Mouse (Mus musculus): Measurements from ENCODE around the gene Pik3ca. TPM values are rescaled to one million over a fixed set of nuclear protein-coding genes. Genes with fewer than 3 reads are reported as not detected.
A peak's percentile ranks its signal among the peaks of the same experiment; 100 is the strongest.

Gene Pik3ca
- 10 to 100 TPM; 60.8 to 66.7 TPM for total RNA-seq (2021)
- long read RNA-seq, experiment 1, full-length matches to known transcripts, result 2 of 64 reads
- long read RNA-seq, experiment 1, partial matches to known transcripts, result 5 of 64 reads
- long read RNA-seq, experiment 1, other reads (novel, unspliced or antisense), result 57 of 64 reads
- long read RNA-seq, experiment 2, partial matches to known transcripts, result 2 of 46 reads
- long read RNA-seq, experiment 2, other reads (novel, unspliced or antisense), result 44 of 46 reads

GRCm38 (mm10) chr3:32397461-32398174, at the start of gene Pik3ca:
Gene Pik3ca, plus strand, starts transcription at chr3:32397671.
- intact Hi-C loops (cut with DNase I), result loop anchor here (2.0 kb wide), 1 partner anchor 111 kb away; no protein-coding TSS in a partner anchor
- DNase-seq (ENCODE audit: extremely low spot score in 1 of 2, low spot score in 2 of 2), result peak; percentile 41 to 56
- TF ChIP-seq CTCF (IDR thresholded peaks at IDR 0.05), result no peak
- Histone ChIP-seq H3K4me3 (peak within 1 kb of the TSS; percentile 94), H3K27ac (peak within 1 kb of the TSS; percentile 95)

GRCm38 (mm10) chr3:32347881-32348280, 49.6 kb upstream of the Pik3ca start:
- DNase-seq (ENCODE audit: extremely low spot score in 1 of 2, low spot score in 2 of 2), result peak; percentile 48 to 53
- intact Hi-C loops (cut with DNase I), result no loop called here
- Histone ChIP-seq H3K27ac (no peak overlapping the region), H3K4me3 (no peak overlapping the region)
- no peak for TF ChIP-seq CTCF (IDR thresholded peaks at IDR 0.05)

- no peak for TF ChIP-seq CTCF (IDR thresholded peaks at IDR 0.05)
- H3K4me3 ChIP-seq, result no peak overlapping the region
- intact Hi-C loops (cut with DNase I), result no loop called here
- no peak for DNase-seq (ENCODE audit: extremely low spot score in 1 of 2, low spot score in 2 of 2)
- H3K27ac ChIP-seq, result no peak overlapping the region
Observed at GRCm38 (mm10) chr3:32361221-32361620, 36.2 kb upstream of the Pik3ca start.

- no peak for DNase-seq (ENCODE audit: extremely low spot score in 1 of 2, low spot score in 2 of 2)
- intact Hi-C loops (cut with DNase I), result no loop called here
Observed at GRCm38 (mm10) chr3:32364195-32364594, 33.3 kb upstream of the Pik3ca start.

GRCm38 (mm10) chr3:32364841-32365545, 32.5 kb upstream of the Pik3ca start:
- no peak for TF ChIP-seq CTCF (IDR thresholded peaks at IDR 0.05)
- intact Hi-C loops (cut with DNase I), result loop anchor here (1.0 kb wide), 1 partner anchor 31 kb away; no protein-coding TSS in a partner anchor
- H3K4me3 ChIP-seq, result peak overlapping the region; percentile 57
- H3K27ac ChIP-seq, result peak overlapping the region; percentile 97
- peak; percentile 28 to 48 for DNase-seq (ENCODE audit: extremely low spot score in 1 of 2, low spot score in 2 of 2)

More at GRCm38 (mm10) chr3:32364195-32364594, 33.3 kb upstream of the Pik3ca start:
- H3K27ac ChIP-seq, result peak overlapping the region; percentile 9; the same call in 1 of the 2 replicates
- H3K4me3 ChIP-seq, result peak overlapping the region; percentile 57
- no peak for TF ChIP-seq CTCF (IDR thresholded peaks at IDR 0.05)

GRCm38 (mm10) chr3:32365546-32366245, 31.8 kb upstream of the Pik3ca start, which contains the start of gene Zmat3:
Gene Zmat3, minus strand, starts transcription at chr3:32366014.
- peak; percentile 39 for TF ChIP-seq CTCF (IDR thresholded peaks at IDR 0.05)
- peak within 1 kb of the TSS; percentile 57 for H3K4me3 ChIP-seq
- peak within 1 kb of the TSS; percentile 97 for H3K27ac ChIP-seq
- DNase-seq (ENCODE audit: extremely low spot score in 1 of 2, low spot score in 2 of 2), result peak; percentile 83 to 84
- intact Hi-C loops (cut with DNase I), result loop anchor here (1.0 kb wide), 1 partner anchor 31 kb away; no protein-coding TSS in a partner anchor

- intact Hi-C loops (cut with DNase I), result no loop called here
- peak; percentile 19 to 27 for DNase-seq (ENCODE audit: extremely low spot score in 1 of 2, low spot score in 2 of 2)
- Histone ChIP-seq H3K4me3 (peak overlapping the region; percentile 57), H3K27ac (peak overlapping the region; percentile 97)
- no peak for TF ChIP-seq CTCF (IDR thresholded peaks at IDR 0.05)
Observed at GRCm38 (mm10) chr3:32366246-32366734, 31.2 kb upstream of the Pik3ca start.

GRCm38 (mm10) chr3:32367516-32367915, 30.0 kb upstream of the Pik3ca start:
- intact Hi-C loops (cut with DNase I), result no loop called here
- no peak for TF ChIP-seq CTCF (IDR thresholded peaks at IDR 0.05)
- H3K27ac ChIP-seq, result no peak overlapping the region
- DNase-seq (ENCODE audit: extremely low spot score in 1 of 2, low spot score in 2 of 2), result no peak
- no peak overlapping the region for H3K4me3 ChIP-seq

GRCm38 (mm10) chr3:32371957-32372356, 25.5 kb upstream of the Pik3ca start:
- intact Hi-C loops (cut with DNase I), result no loop called here

GRCm38 (mm10) chr3:32372470-32372869, 25.0 kb upstream of the Pik3ca start:
- intact Hi-C loops (cut with DNase I), result no loop called here
- DNase-seq (ENCODE audit: extremely low spot score in 1 of 2, low spot score in 2 of 2), result no peak
- no peak overlapping the region for H3K27ac ChIP-seq
- H3K4me3 ChIP-seq, result no peak overlapping the region
- no peak for TF ChIP-seq CTCF (IDR thresholded peaks at IDR 0.05)

More at GRCm38 (mm10) chr3:32371957-32372356, 25.5 kb upstream of the Pik3ca start:
- Histone ChIP-seq H3K4me3 (no peak overlapping the region), H3K27ac (no peak overlapping the region)
- TF ChIP-seq CTCF (IDR thresholded peaks at IDR 0.05), result no peak
- DNase-seq (ENCODE audit: extremely low spot score in 1 of 2, low spot score in 2 of 2), result no peak

- intact Hi-C loops (cut with DNase I), result no loop called here
- no peak overlapping the region for H3K4me3 ChIP-seq
Observed at GRCm38 (mm10) chr3:32373236-32373635, 24.2 kb upstream of the Pik3ca start.

More at GRCm38 (mm10) chr3:32373236-32373635, 24.2 kb upstream of the Pik3ca start:
- no peak overlapping the region for H3K27ac ChIP-seq
- no peak for DNase-seq (ENCODE audit: extremely low spot score in 1 of 2, low spot score in 2 of 2)
- no peak for TF ChIP-seq CTCF (IDR thresholded peaks at IDR 0.05)

Measured in left cerebral cortex, adult 2 months (tissue).